Mouse (Mus musculus): ENCODE results near the gene Ccr10.
"Not testable (repeated sequence)": the region's sequence is repeated elsewhere in the genome, so short reads cannot be mapped to it uniquely, and the experiment has no call there.

Gene Ccr10

GRCm38 (mm10) chr11:101130056-101130756, 45.0 kb downstream of the Ccr10 start:
- no peak for DNase-seq (ENCODE audit: extremely low read depth, low read depth, low spot score)

- no peak for DNase-seq (ENCODE audit: extremely low read depth, low read depth, low spot score)
Observed at GRCm38 (mm10) chr11:101128996-101129577, 46.2 kb downstream of the Ccr10 start.

DNA sequence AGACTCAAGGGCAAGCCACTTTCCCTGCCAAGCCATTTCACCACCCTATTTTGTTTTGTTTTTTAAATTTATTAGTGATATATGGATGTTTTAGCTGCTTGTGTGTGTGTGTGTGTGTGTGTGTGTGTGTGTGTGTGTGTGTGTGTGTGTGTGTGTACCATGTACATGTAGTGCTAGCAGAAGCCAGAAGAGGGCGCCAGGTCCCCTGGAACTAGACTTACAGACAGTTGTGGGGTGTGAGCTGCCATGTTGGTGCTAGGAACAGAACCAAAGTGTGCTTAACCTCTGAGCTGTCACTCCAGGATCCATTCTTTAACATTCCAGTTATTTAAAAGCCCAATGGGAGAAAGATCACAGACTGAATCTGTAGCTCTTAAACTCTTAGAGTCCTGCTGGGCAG, 48.2 kb downstream of the Ccr10 start:
- DNase-seq (ENCODE audit: extremely low read depth, low read depth, low spot score): no peak

DNA sequence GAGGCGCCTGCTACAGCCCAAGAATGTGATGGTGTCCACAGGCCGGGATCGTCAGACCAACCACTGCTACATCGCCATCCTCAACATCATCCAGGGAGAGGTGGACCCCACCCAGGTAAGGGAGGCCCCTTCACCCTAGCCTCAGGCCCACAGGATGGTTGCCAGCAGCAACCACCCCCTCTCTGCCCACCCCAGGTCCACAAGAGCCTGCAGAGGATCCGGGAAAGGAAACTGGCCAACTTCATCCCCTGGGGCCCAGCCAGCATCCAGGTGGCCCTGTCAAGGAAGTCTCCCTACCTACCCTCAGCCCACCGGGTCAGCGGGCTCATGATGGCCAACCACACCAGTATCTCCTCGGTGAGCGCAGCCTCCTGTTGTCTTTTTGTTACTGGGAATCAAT, 50.2 kb downstream of the Ccr10 start:
- DNase-seq (ENCODE audit: extremely low read depth, low read depth, low spot score): not testable (repeated sequence)

- DNase-seq (ENCODE audit: extremely low read depth, low read depth, low spot score): not testable (repeated sequence)
Observed at GRCm38 (mm10) chr11:101124494-101124893, 50.7 kb downstream of the Ccr10 start.
